Mouse (Mus musculus): ENCODE results near the gene Fbxo42. TPM values are rescaled to one million over a fixed set of nuclear protein-coding genes. Genes with fewer than 3 reads are reported as not detected.

Gene Fbxo42
- polyA plus RNA-seq, 1 experiment from 2014 or later, result 26.8 TPM

- Histone ChIP-seq H3K27ac (ENCODE audit: low read depth, low read length) (no peak overlapping the region), H3K4me1 (ENCODE audit: control insufficient read depth, insufficient read depth, low read length) (peaks cover 6% of the 10 kb centered on the region), H3K36me3 (ENCODE audit: control insufficient read depth, insufficient read depth, low read length) (no peaks in the 10 kb centered on the region), H3K9me3 (ENCODE audit: control insufficient read depth, low read length) (no peaks in the 10 kb centered on the region), H3K9ac (ENCODE audit: low read depth, low read length) (no peak overlapping the region), H3K4me3 (ENCODE audit: low read length) (no peak overlapping the region), H3K4me2 (replicated peaks; ENCODE audit: low read depth, low read length) (no peak overlapping the region), H3K27me3 (ENCODE audit: control insufficient read depth, insufficient read depth, low read length) (peaks cover 13% of the 10 kb centered on the region; the same call in 1 of the 2 replicates)
- ATAC-seq (ENCODE audit: low FRiP score, low TSS enrichment), result no peak
- WGBS, result 56% methylated on average over 6 of the region's 6 CpGs
Observed at GRCm38 (mm10) chr4:141235537-141236111, 87.9 kb downstream of the Fbxo42 start.

- WGBS, result 74% methylated on average over 3 of the region's 3 CpGs
- Histone ChIP-seq H3K27me3 (ENCODE audit: control insufficient read depth, insufficient read depth, low read length) (peaks cover 21% of the 10 kb centered on the region; the same call in 1 of the 2 replicates), H3K9me3 (ENCODE audit: control insufficient read depth, low read length) (no peaks in the 10 kb centered on the region), H3K27ac (ENCODE audit: low read depth, low read length) (no peak overlapping the region), H3K4me3 (ENCODE audit: low read length) (no peak overlapping the region), H3K4me1 (ENCODE audit: control insufficient read depth, insufficient read depth, low read length) (peaks cover 9% of the 10 kb centered on the region), H3K36me3 (ENCODE audit: control insufficient read depth, insufficient read depth, low read length) (no peaks in the 10 kb centered on the region), H3K4me2 (replicated peaks; ENCODE audit: low read depth, low read length) (no peak overlapping the region), H3K9ac (ENCODE audit: low read depth, low read length) (no peak overlapping the region)
- no peak for ATAC-seq (ENCODE audit: low FRiP score, low TSS enrichment)
Observed at GRCm38 (mm10) chr4:141236856-141237255, 89.1 kb downstream of the Fbxo42 start.

- 4% methylated on average over 20 of the region's 20 CpGs for WGBS
- peak overlapping the region; percentile 38 for H3K4me3 ChIP-seq (ENCODE audit: low read length)
- no peak overlapping the region; the same call in 1 of the 2 replicates for H3K9ac ChIP-seq (ENCODE audit: low read depth, low read length)
- H3K27ac ChIP-seq (ENCODE audit: low read depth, low read length), result no peak overlapping the region
- peaks cover 26% of the 10 kb centered on the region; the same call in 1 of the 2 replicates for H3K27me3 ChIP-seq (ENCODE audit: control insufficient read depth, insufficient read depth, low read length)
- peak overlapping the region; percentile 75 for H3K4me2 ChIP-seq (replicated peaks; ENCODE audit: low read depth, low read length)
- H3K4me1 ChIP-seq (ENCODE audit: control insufficient read depth, insufficient read depth, low read length), result peaks cover 28% of the 10 kb centered on the region
- no peak for ATAC-seq (ENCODE audit: low FRiP score, low TSS enrichment)
- H3K9me3 ChIP-seq (ENCODE audit: control insufficient read depth, low read length), result no peaks in the 10 kb centered on the region
- H3K36me3 ChIP-seq (ENCODE audit: control insufficient read depth, insufficient read depth, low read length), result no peaks in the 10 kb centered on the region
Observed at GRCm38 (mm10) chr4:141238492-141239387, 91.0 kb downstream of the Fbxo42 start.

- peaks cover 29% of the 10 kb centered on the region for H3K4me1 ChIP-seq (ENCODE audit: control insufficient read depth, insufficient read depth, low read length)
- H3K4me2 ChIP-seq (replicated peaks; ENCODE audit: low read depth, low read length), result peak within 1 kb of the TSS; percentile 75
- H3K9ac ChIP-seq (ENCODE audit: low read depth, low read length), result peak within 1 kb of the TSS; percentile 19; the same call in 1 of the 2 replicates
- no peak within 1 kb of the TSS for H3K27ac ChIP-seq (ENCODE audit: low read depth, low read length)
- 1% methylated on average over 30 of the region's 31 CpGs for WGBS
- peak within 1 kb of the TSS; percentile 38 for H3K4me3 ChIP-seq (ENCODE audit: low read length)
- H3K36me3 ChIP-seq (ENCODE audit: control insufficient read depth, insufficient read depth, low read length), result no peaks in the 10 kb centered on the region
- H3K27me3 ChIP-seq (ENCODE audit: control insufficient read depth, insufficient read depth, low read length), result peaks cover 31% of the 10 kb centered on the region; the same call in 1 of the 2 replicates
- no peaks in the 10 kb centered on the region for H3K9me3 ChIP-seq (ENCODE audit: control insufficient read depth, low read length)
- peak; percentile 94 for ATAC-seq (ENCODE audit: low FRiP score, low TSS enrichment)
Observed at GRCm38 (mm10) chr4:141239388-141240125, 91.8 kb downstream of the Fbxo42 start, which contains the start of gene Arhgef19. Arhgef19 (plus strand) TSS chr4:141239499.

GRCm38 (mm10) chr4:141240617-141241016, 92.9 kb downstream of the Fbxo42 start:
- Histone ChIP-seq H3K9me3 (ENCODE audit: control insufficient read depth, low read length) (no peaks in the 10 kb centered on the region), H3K9ac (ENCODE audit: low read depth, low read length) (no peak overlapping the region), H3K4me1 (ENCODE audit: control insufficient read depth, insufficient read depth, low read length) (peaks cover 35% of the 10 kb centered on the region), H3K4me3 (ENCODE audit: low read length) (no peak overlapping the region), H3K4me2 (replicated peaks; ENCODE audit: low read depth, low read length) (peak overlapping the region; percentile 75; the same call in 1 of the 2 replicates), H3K27ac (ENCODE audit: low read depth, low read length) (no peak overlapping the region), H3K27me3 (ENCODE audit: control insufficient read depth, insufficient read depth, low read length) (peaks cover 35% of the 10 kb centered on the region; the same call in 1 of the 2 replicates), H3K36me3 (ENCODE audit: control insufficient read depth, insufficient read depth, low read length) (no peaks in the 10 kb centered on the region)
- 0 out of 2 replicates have a peak, but pooled peaks have one; percentile 29 for ATAC-seq (ENCODE audit: low FRiP score, low TSS enrichment)
- under 1% methylated on average over 14 of the region's 14 CpGs for WGBS

- no peaks in the 10 kb centered on the region for H3K36me3 ChIP-seq (ENCODE audit: control insufficient read depth, insufficient read depth, low read length)
- H3K9me3 ChIP-seq (ENCODE audit: control insufficient read depth, low read length), result no peaks in the 10 kb centered on the region
- 0 out of 2 replicates have a peak overlapping the region, but pooled peaks have one; percentile 52 for H3K27ac ChIP-seq (ENCODE audit: low read depth, low read length)
- no peak for ATAC-seq (ENCODE audit: low FRiP score, low TSS enrichment)
- peaks cover 45% of the 10 kb centered on the region for H3K27me3 ChIP-seq (ENCODE audit: control insufficient read depth, insufficient read depth, low read length)
- no peak overlapping the region for H3K4me3 ChIP-seq (ENCODE audit: low read length)
- H3K4me1 ChIP-seq (ENCODE audit: control insufficient read depth, insufficient read depth, low read length), result peaks cover 40% of the 10 kb centered on the region
- WGBS, result 29% methylated on average over 15 of the region's 15 CpGs
- no peak overlapping the region for H3K9ac ChIP-seq (ENCODE audit: low read depth, low read length)
- peak overlapping the region; percentile 36; the same call in 1 of the 2 replicates for H3K4me2 ChIP-seq (replicated peaks; ENCODE audit: low read depth, low read length)
Observed at GRCm38 (mm10) chr4:141241861-141242260, 94.1 kb downstream of the Fbxo42 start.

GRCm38 (mm10) chr4:141242651-141243241, 95.0 kb downstream of the Fbxo42 start:
- H3K4me3 ChIP-seq (ENCODE audit: low read length), result peak overlapping the region; percentile 24
- no peaks in the 10 kb centered on the region for H3K9me3 ChIP-seq (ENCODE audit: control insufficient read depth, low read length)
- H3K27me3 ChIP-seq (ENCODE audit: control insufficient read depth, insufficient read depth, low read length), result peaks cover 48% of the 10 kb centered on the region
- peak overlapping the region; percentile 52; the same call in 1 of the 2 replicates for H3K27ac ChIP-seq (ENCODE audit: low read depth, low read length)
- peak overlapping the region; percentile 36 for H3K4me2 ChIP-seq (replicated peaks; ENCODE audit: low read depth, low read length)
- 8% methylated on average over 9 of the region's 11 CpGs for WGBS
- H3K9ac ChIP-seq (ENCODE audit: low read depth, low read length), result peak overlapping the region; percentile 51; the same call in 1 of the 2 replicates
- 0 out of 2 replicates have a peak, but pooled peaks have one; percentile 9 for ATAC-seq (ENCODE audit: low FRiP score, low TSS enrichment)
- H3K36me3 ChIP-seq (ENCODE audit: control insufficient read depth, insufficient read depth, low read length), result no peaks in the 10 kb centered on the region
- peaks cover 49% of the 10 kb centered on the region for H3K4me1 ChIP-seq (ENCODE audit: control insufficient read depth, insufficient read depth, low read length)

- H3K36me3 ChIP-seq (ENCODE audit: control insufficient read depth, insufficient read depth, low read length), result no peaks in the 10 kb centered on the region
- peaks cover 56% of the 10 kb centered on the region for H3K4me1 ChIP-seq (ENCODE audit: control insufficient read depth, insufficient read depth, low read length)
- peak overlapping the region; percentile 24; the same call in 1 of the 2 replicates for H3K4me3 ChIP-seq (ENCODE audit: low read length)
- no peaks in the 10 kb centered on the region for H3K9me3 ChIP-seq (ENCODE audit: control insufficient read depth, low read length)
- peak overlapping the region; percentile 36 for H3K4me2 ChIP-seq (replicated peaks; ENCODE audit: low read depth, low read length)
- no peak for ATAC-seq (ENCODE audit: low FRiP score, low TSS enrichment)
- H3K27me3 ChIP-seq (ENCODE audit: control insufficient read depth, insufficient read depth, low read length), result peaks cover 52% of the 10 kb centered on the region
- H3K9ac ChIP-seq (ENCODE audit: low read depth, low read length), result peak overlapping the region; percentile 51; the same call in 1 of the 2 replicates
- whole genome bisulfite sequencing, result 50% methylated on average over 5 of the region's 5 CpGs
- no peak overlapping the region for H3K27ac ChIP-seq (ENCODE audit: low read depth, low read length)
Observed at GRCm38 (mm10) chr4:141243636-141244035, 95.9 kb downstream of the Fbxo42 start.

Data from kidney, embryonic 14.5 days (tissue).